Mouse (Mus musculus) midbrain, embryonic 11.5 days (tissue): Measurements from ENCODE around the gene M6pr. TPM values are rescaled to one million over a fixed set of nuclear protein-coding genes. Genes with fewer than 3 reads are reported as not detected.
"Not testable (repeated sequence)": the region's sequence is repeated elsewhere in the genome, so short reads cannot be mapped to it uniquely, and the experiment has no call there.

Experiments used
- ATAC-seq: fragments of 200-750 bp; cut with Nextera tagmentation; 2 replicates; pipeline ENCODE4 v1.8.0; 2017; ENCODE audit warnings: moderate TSS enrichment, moderate library complexity; ENCODE audit not compliant: low FRiP score
- DNase-seq: peaks from one replicate; pipeline ENCODE4 v3.0.0; 2015; ENCODE audit warnings: low spot score; ENCODE audit errors: missing footprints
- H3K27ac ChIP-seq: fragments of 300-500 bp; sonication (generic); 2 replicates; pipeline ENCODE4 v1.5.1; 2014; ENCODE audit warnings: low read depth, low read length
- H3K27me3 ChIP-seq: fragments of 300-500 bp; sonication (generic); 2 replicates; pipeline ENCODE4 v1.6.1; 2014; ENCODE audit warnings: mild to moderate bottlenecking, low read length, moderate library complexity, mixed read lengths; ENCODE audit not compliant: control insufficient read depth, insufficient read depth
- H3K36me3 ChIP-seq: fragments of 300-500 bp; sonication (generic); 2 replicates; pipeline ENCODE4 v1.6.1; 2014; ENCODE audit warnings: mild to moderate bottlenecking, low read length, moderate library complexity, mixed read lengths; ENCODE audit not compliant: control insufficient read depth, insufficient read depth
- H3K4me1 ChIP-seq: fragments of 300-500 bp; sonication (generic); 2 replicates; pipeline ENCODE4 v1.6.1; 2014; ENCODE audit warnings: low read length; ENCODE audit not compliant: control insufficient read depth, insufficient read depth
- H3K4me2 ChIP-seq: fragments of 300-500 bp; sonication (generic); 2 replicates; pipeline ENCODE4 v1.6.1; 2014; ENCODE audit warnings: mild to moderate bottlenecking, moderate library complexity
- H3K4me3 ChIP-seq: fragments of 300-500 bp; sonication (generic); 2 replicates; pipeline ENCODE4 v1.5.1; 2014; ENCODE audit warnings: low read depth, low read length
- H3K9ac ChIP-seq: fragments of 300-500 bp; sonication (generic); 2 replicates; pipeline ENCODE4 v1.6.1; 2014; ENCODE audit warnings: low read length
- H3K9me3 ChIP-seq: fragments of 300-500 bp; sonication (generic); 2 replicates; pipeline ENCODE4 v1.6.1; 2016; ENCODE audit warnings: low read length; ENCODE audit not compliant: control insufficient read depth
- WGBS: fragments of 180-500 bp; shearing (Covaris S2); extraction: QIAGEN DNeasy Blood & Tissue Kit; methylation state at CpG from one replicate; pipeline ENCODE4 v1.1.7; 2014; 5-methylcytosine and 5-hydroxymethylcytosine counted together
- polyA plus RNA-seq: library from polyadenylated mRNA; unstranded; fragments of >200 nt; fragmentation: Nextera tagmentation; extraction: Ambion mirVana; gene quantifications from 2 replicates; pipeline ENCODE4 v1.2.1, GENCODE M21; 2014

M6pr gene
- polyA plus RNA-seq, 1 experiment from 2014 or later, result 89.9 TPM

DNA sequence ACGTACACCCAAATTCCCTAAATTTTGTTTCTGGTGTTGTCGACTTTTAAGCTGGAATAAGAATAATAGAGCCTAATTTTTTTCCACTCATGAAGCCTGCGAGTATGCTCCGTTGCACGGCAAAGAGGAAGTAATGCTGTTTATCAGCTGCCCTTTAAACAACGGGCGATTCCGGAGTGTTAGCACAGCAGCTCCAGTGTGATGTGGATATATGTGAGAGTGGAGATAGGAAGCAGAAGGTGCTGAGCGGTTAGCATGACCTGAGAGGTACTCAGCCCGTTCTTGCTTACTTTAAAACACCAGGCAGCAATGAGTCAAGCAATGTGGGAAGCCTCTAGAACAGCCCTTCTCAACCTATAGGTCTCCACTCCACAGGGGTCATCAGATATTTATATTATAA is 35.2 kb downstream of the M6pr start:
- DNase-seq, result no peak
- Histone ChIP-seq H3K36me3 (no peaks in the 10 kb centered on the region), H3K4me3 (no peak overlapping the region), H3K9ac (no peak overlapping the region), H3K27me3 (no peaks in the 10 kb centered on the region), H3K27ac (no peak overlapping the region), H3K9me3 (no peaks in the 10 kb centered on the region), H3K4me2 (no peak overlapping the region), H3K4me1 (peaks cover 13% of the 10 kb centered on the region; the same call in 1 of the 2 replicates)
- 77% methylated on average over 10 of the region's 10 CpGs for WGBS
- ATAC-seq, result no peak

DNA sequence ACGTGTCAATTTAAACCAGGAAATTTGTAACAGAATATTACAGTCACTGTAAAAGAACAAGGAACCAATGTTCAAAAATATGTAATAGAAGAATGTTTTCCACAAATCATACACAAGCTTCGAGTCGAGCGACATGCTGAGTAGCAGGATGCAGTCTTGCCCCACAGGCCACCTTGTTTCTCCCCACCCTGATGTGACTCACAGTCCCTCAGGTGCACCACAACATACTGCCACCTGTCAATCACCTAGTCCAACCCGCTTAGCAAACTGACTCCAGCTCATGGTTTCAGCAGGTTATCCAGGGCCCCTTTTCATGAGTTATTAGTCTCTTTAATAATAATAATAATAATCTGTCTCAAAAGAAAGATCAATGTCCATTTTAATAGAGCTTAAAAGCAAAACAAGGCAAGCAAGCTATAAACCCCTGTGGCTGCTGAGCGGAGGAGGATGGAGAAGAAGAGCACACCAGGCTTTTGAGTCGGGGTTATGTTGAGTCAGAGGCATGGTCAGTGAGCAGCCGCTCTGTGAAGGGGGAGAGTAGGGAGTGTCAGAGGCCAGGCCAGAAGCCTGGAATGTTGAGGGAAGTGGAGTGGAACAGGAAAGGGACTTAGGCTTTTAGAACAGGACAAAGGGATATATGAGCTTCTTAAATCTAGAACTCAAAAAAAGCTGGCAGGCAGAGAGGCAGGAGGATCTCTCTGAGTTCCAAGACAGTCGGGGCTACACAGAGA is 36.0 kb downstream of the M6pr start:
- H3K4me2 ChIP-seq, result no peak overlapping the region
- WGBS, result 51% methylated on average over 9 of the region's 9 CpGs
- no peaks in the 10 kb centered on the region for H3K36me3 ChIP-seq
- no peak overlapping the region for H3K9ac ChIP-seq
- H3K4me3 ChIP-seq, result no peak overlapping the region
- DNase-seq (no peak), ATAC-seq (no peak)
- no peaks in the 10 kb centered on the region for H3K9me3 ChIP-seq
- no peaks in the 10 kb centered on the region for H3K27me3 ChIP-seq
- no peak overlapping the region for H3K27ac ChIP-seq
- H3K4me1 ChIP-seq, result peaks cover 12% of the 10 kb centered on the region; the same call in 1 of the 2 replicates

DNA sequence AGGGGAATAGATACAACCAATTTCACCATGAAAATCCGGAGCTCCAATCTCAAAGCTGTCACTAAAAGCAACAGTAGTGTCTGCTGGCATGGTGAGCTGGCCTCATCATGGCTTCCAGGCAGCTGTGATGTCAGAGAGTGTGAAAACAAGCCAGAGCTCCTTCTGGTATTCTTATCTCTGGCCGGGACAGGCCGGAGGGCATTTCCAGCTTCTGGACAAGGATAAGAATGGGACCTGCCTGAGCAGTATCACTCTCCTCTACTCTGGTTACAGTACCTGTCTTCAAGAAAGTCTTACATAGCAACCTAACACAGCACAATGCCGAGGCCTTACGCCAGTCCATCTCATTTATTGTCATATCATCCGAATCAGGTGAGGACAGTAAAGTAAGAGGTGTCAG is 37.2 kb downstream of the M6pr start:
- 88% methylated on average over 6 of the region's 6 CpGs for WGBS
- no peaks in the 10 kb centered on the region for H3K27me3 ChIP-seq
- H3K9ac ChIP-seq, result no peak overlapping the region
- H3K4me1 ChIP-seq, result peaks cover 11% of the 10 kb centered on the region; the same call in 1 of the 2 replicates
- H3K4me3 ChIP-seq, result no peak overlapping the region
- ATAC-seq (no peak), DNase-seq (no peak)
- H3K27ac ChIP-seq, result no peak overlapping the region
- H3K4me2 ChIP-seq, result no peak overlapping the region
- H3K36me3 ChIP-seq, result no peaks in the 10 kb centered on the region
- no peaks in the 10 kb centered on the region for H3K9me3 ChIP-seq

DNA sequence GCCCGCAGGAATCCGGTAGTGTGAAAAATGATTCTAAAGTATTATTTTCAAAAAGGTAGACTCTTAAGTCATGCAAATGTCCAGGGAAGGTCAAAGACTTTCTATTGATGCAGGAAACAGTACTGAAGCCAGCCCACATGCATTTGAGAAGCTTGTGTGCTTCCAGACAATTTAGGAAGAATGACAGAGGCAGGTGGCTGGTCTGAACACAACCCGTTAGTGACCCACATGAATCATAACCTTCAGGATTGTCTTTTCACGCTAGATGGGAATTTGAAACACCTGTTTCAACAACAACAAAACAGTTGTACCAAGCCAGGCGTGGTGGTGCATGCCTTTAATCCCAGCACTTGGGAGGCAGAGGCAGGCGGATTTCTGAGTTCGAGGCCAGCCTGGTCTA is 37.9 kb downstream of the M6pr start:
- Histone ChIP-seq H3K27ac (no peak overlapping the region), H3K36me3 (no peaks in the 10 kb centered on the region), H3K4me3 (no peak overlapping the region), H3K9me3 (no peaks in the 10 kb centered on the region), H3K9ac (no peak overlapping the region), H3K4me2 (no peak overlapping the region), H3K27me3 (no peaks in the 10 kb centered on the region), H3K4me1 (peaks cover 7% of the 10 kb centered on the region; the same call in 1 of the 2 replicates)
- 85% methylated on average over 7 of the region's 7 CpGs for WGBS
- no peak for ATAC-seq
- DNase-seq, result no peak

GRCm38 (mm10) chr6:122347326-122347725 is 38.8 kb downstream of the M6pr start:
- H3K9ac ChIP-seq, H3K4me2 ChIP-seq, H3K4me1 ChIP-seq, H3K27ac ChIP-seq, H3K36me3 ChIP-seq, H3K4me3 ChIP-seq, H3K9me3 ChIP-seq, DNase-seq, ATAC-seq, H3K27me3 ChIP-seq: not testable (repeated sequence)
- 77% methylated on average over 1 of the region's 1 CpGs for WGBS

GRCm38 (mm10) chr6:122355909-122356308 is 47.4 kb downstream of the M6pr start:
- H3K27ac ChIP-seq, result no peak overlapping the region
- ATAC-seq, result no peak
- 66% methylated on average over 9 of the region's 9 CpGs for WGBS

DNA sequence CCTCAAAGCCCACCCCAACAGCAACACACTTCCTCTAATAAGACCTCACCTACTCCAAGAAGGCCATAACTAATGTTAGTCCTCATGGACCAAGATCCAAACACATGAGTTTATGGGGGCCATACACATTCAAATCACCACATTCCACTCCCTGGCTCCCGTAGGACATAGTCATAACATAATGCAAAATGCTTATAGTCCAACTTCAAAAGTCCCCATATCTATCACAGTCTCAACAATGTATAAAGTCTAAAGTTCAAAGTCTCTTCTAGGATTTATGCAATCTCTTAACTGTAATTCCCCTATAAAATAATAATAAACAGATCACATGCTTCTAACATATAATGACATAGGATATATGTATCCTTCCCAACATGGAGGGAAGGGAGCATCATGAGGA is 48.6 kb downstream of the M6pr start:
- ATAC-seq (no peak), DNase-seq (no peak)
- H3K36me3 ChIP-seq, result no peaks in the 10 kb centered on the region
- no peak overlapping the region for H3K9ac ChIP-seq
- H3K4me1 ChIP-seq, result no peaks in the 10 kb centered on the region
- no peak overlapping the region for H3K4me3 ChIP-seq
- H3K4me2 ChIP-seq, result no peak overlapping the region
- no peaks in the 10 kb centered on the region for H3K27me3 ChIP-seq
- H3K27ac ChIP-seq, result no peak overlapping the region
- whole genome bisulfite sequencing, result 95% methylated on average over 1 of the region's 1 CpGs
- no peaks in the 10 kb centered on the region for H3K9me3 ChIP-seq

More at GRCm38 (mm10) chr6:122355909-122356308, 47.4 kb downstream of the M6pr start:
- Histone ChIP-seq H3K4me3 (no peak overlapping the region), H3K36me3 (no peaks in the 10 kb centered on the region), H3K27me3 (no peaks in the 10 kb centered on the region), H3K4me1 (no peaks in the 10 kb centered on the region), H3K9me3 (no peaks in the 10 kb centered on the region), H3K4me2 (no peak overlapping the region), H3K9ac (no peak overlapping the region)
- no peak for DNase-seq

- Histone ChIP-seq H3K9ac (no peak overlapping the region), H3K27ac (no peak overlapping the region), H3K4me1 (no peaks in the 10 kb centered on the region), H3K9me3 (no peaks in the 10 kb centered on the region), H3K36me3 (no peaks in the 10 kb centered on the region), H3K4me2 (no peak overlapping the region), H3K27me3 (no peaks in the 10 kb centered on the region), H3K4me3 (no peak overlapping the region)
- 64% methylated on average over 3 of the region's 3 CpGs for WGBS
- DNase-seq (no peak), ATAC-seq (no peak)
Measured at GRCm38 (mm10) chr6:122365706-122366105, 57.2 kb downstream of the M6pr start.

- WGBS, result 45% methylated on average over 2 of the region's 2 CpGs
- ATAC-seq (no peak), DNase-seq (no peak)
- Histone ChIP-seq H3K4me1 (no peaks in the 10 kb centered on the region), H3K36me3 (no peaks in the 10 kb centered on the region), H3K4me2 (no peak overlapping the region), H3K27ac (no peak overlapping the region), H3K9me3 (no peaks in the 10 kb centered on the region), H3K27me3 (no peaks in the 10 kb centered on the region), H3K4me3 (no peak overlapping the region), H3K9ac (no peak overlapping the region)
Measured at GRCm38 (mm10) chr6:122366287-122366686, 57.8 kb downstream of the M6pr start.
